ENCODE assay signal across 11 mouse cellular contexts in the genomic region with DNA sequence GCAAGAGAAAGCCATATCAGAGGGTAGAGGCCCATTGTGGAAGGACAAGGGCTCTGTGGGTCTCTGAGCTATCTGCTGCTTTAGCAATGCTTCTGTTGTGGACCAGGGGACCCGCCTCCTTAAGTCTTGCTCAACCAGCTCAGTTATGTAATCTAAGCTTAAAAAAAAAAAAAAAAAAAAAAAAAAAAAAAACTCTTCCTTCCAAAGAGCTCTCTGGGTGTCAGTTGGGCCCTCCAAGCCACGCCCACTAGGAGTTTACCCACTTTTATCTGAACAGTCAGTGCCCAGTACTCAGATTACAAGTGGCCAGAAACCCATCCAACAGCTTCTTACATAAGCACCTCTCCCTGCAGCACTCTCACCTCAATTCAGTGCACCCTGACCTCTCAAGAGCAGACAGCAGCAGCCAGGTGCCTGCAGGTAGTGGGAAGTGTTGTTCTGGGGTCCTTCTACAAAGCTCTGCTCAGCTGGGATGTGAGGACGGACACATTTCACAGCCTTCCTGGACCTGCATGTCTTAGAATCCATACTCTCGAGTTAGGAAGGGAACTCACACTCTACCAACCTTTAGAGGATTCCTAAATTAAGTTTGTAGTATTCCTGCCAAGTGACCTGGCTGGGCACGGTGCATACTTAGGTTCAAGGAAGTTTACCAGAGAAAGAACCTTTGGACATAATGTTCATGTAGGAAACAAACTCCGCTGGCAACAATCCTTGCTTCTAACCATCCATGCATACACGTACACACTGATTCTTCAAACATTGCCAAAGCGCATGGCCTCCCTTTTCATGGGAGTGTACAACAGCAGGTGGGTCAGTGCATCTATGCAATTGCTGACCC. TPM values are rescaled to one million over a fixed set of nuclear protein-coding genes. Genes with fewer than 3 reads are reported as not detected.
DNase-seq lines count a peak whose midpoint lies in the region; ATAC-seq and TF ChIP-seq lines count a peak whose summit lies in the region.
"Had no signal": no experiment of that assay in that cellular context is flagged by ENCODE, and none has a peak within 500 bp of the region (broad histone marks: within the 10 kb centered on the region; RNA-seq: fewer than 3 reads in every experiment).

A gene (minus strand): TSS at position 154 of the 841 bp plus-strand sequence.

- no peak within 1 kb of the TSS for H3K4me2 ChIP-seq in liver, embryonic 11.5 days
- no peak within 1 kb of the TSS for H3K4me2 ChIP-seq in embryonic facial prominence, embryonic 13.5 days
- H3K4me2 ChIP-seq in stomach, embryonic 15.5 days, result no peak within 1 kb of the TSS
- H3K4me2 ChIP-seq in midbrain, embryonic 15.5 days, result no peak within 1 kb of the TSS
- H3K4me2 ChIP-seq: heart, embryonic 15.5 days had no signal

- H3K9me3 ChIP-seq in liver, embryonic 11.5 days (ENCODE audit: control insufficient read depth, low read length), result no peaks in the 10 kb centered on the region
- no peaks in the 10 kb centered on the region for H3K9me3 ChIP-seq in embryonic facial prominence, embryonic 13.5 days
- H3K9me3 ChIP-seq in stomach, embryonic 15.5 days, result no peaks in the 10 kb centered on the region
- no peaks in the 10 kb centered on the region for H3K9me3 ChIP-seq in forebrain, embryonic 10.5 days
- H3K9me3 ChIP-seq in midbrain, embryonic 15.5 days, result no peaks in the 10 kb centered on the region
- H3K9me3 ChIP-seq: heart, embryonic 15.5 days had no signal

- H3K4me3 ChIP-seq in liver, adult 2 months (ENCODE audit: insufficient read depth, low read depth, low read length), result peak within 1 kb of the TSS; percentile 65
- no peak within 1 kb of the TSS for H3K4me3 ChIP-seq in liver, embryonic 11.5 days (ENCODE audit: low read depth, low read length)
- H3K4me3 ChIP-seq in embryonic facial prominence, embryonic 13.5 days, result no peak within 1 kb of the TSS
- H3K4me3 ChIP-seq in stomach, embryonic 15.5 days (replicated peaks), result no peak within 1 kb of the TSS
- no peak within 1 kb of the TSS for H3K4me3 ChIP-seq in forebrain, embryonic 10.5 days
- H3K4me3 ChIP-seq in midbrain, embryonic 15.5 days, result no peak within 1 kb of the TSS
- H3K4me3 ChIP-seq: heart, embryonic 15.5 days had no signal

- H3K9ac ChIP-seq in liver, adult 2 months (ENCODE audit: low read depth, low read length), result peak within 1 kb of the TSS; percentile 84
- H3K9ac ChIP-seq in liver, embryonic 11.5 days (ENCODE audit: low read depth, low read length), result no peak within 1 kb of the TSS
- no peak within 1 kb of the TSS for H3K9ac ChIP-seq in embryonic facial prominence, embryonic 13.5 days
- H3K9ac ChIP-seq in stomach, embryonic 15.5 days, result no peak within 1 kb of the TSS
- H3K9ac ChIP-seq in midbrain, embryonic 15.5 days, result no peak within 1 kb of the TSS
- H3K9ac ChIP-seq: heart, embryonic 15.5 days had no signal

- TF ChIP-seq POLR2A in liver, adult 2 months (IDR thresholded peaks at IDR 0.05; ENCODE audit: extremely low read depth, insufficient read depth, low read length), result peak; percentile 68; the same call in 1 of the 2 replicates

- H3K79me2 ChIP-seq in liver, adult 2 months (ENCODE audit: control insufficient read depth, insufficient read depth, low read length), result peaks cover 17% of the 10 kb centered on the region; the same call in 1 of the 2 replicates

- H3K27me3 ChIP-seq in liver, adult 2 months (ENCODE audit: control insufficient read depth, insufficient read depth, low read length), result no peaks in the 10 kb centered on the region
- no peaks in the 10 kb centered on the region for H3K27me3 ChIP-seq in liver, embryonic 11.5 days (replicated peaks; ENCODE audit: control insufficient read depth, insufficient read depth, low read length)
- H3K27me3 ChIP-seq in embryonic facial prominence, embryonic 13.5 days, result no peaks in the 10 kb centered on the region
- H3K27me3 ChIP-seq in stomach, embryonic 15.5 days (replicated peaks), result no peaks in the 10 kb centered on the region
- no peaks in the 10 kb centered on the region for H3K27me3 ChIP-seq in forebrain, embryonic 10.5 days (ENCODE audit: poor library complexity, severe bottlenecking)
- no peaks in the 10 kb centered on the region for H3K27me3 ChIP-seq in midbrain, embryonic 15.5 days (replicated peaks)
- H3K27me3 ChIP-seq: heart, embryonic 15.5 days had no signal

- peaks cover 30% of the 10 kb centered on the region for H3K36me3 ChIP-seq in liver, adult 2 months (ENCODE audit: control insufficient read depth, insufficient read depth, low read length)
- H3K36me3 ChIP-seq in liver, embryonic 11.5 days (ENCODE audit: control insufficient read depth, insufficient read depth, low read length), result no peaks in the 10 kb centered on the region
- H3K36me3 ChIP-seq in embryonic facial prominence, embryonic 13.5 days, result no peaks in the 10 kb centered on the region
- no peaks in the 10 kb centered on the region for H3K36me3 ChIP-seq in stomach, embryonic 15.5 days
- no peaks in the 10 kb centered on the region for H3K36me3 ChIP-seq in forebrain, embryonic 10.5 days (replicated peaks)
- no peaks in the 10 kb centered on the region for H3K36me3 ChIP-seq in midbrain, embryonic 15.5 days (replicated peaks)
- H3K36me3 ChIP-seq: heart, embryonic 15.5 days had no signal

- WGBS in liver, adult 2 months, result 15% methylated on average over 8 of the region's 8 CpGs
- 70% methylated on average over 8 of the region's 8 CpGs for WGBS in liver, embryonic 11.5 days
- 74% methylated on average over 8 of the region's 8 CpGs for WGBS in embryonic facial prominence, embryonic 13.5 days
- WGBS in large intestine, adult 2 months, result 31% methylated on average over 8 of the region's 8 CpGs
- 66% methylated on average over 8 of the region's 8 CpGs for WGBS in stomach, embryonic 15.5 days
- 81% methylated on average over 8 of the region's 8 CpGs for WGBS in forebrain, embryonic 10.5 days
- 87% methylated on average over 8 of the region's 8 CpGs for WGBS in midbrain, embryonic 15.5 days

- no peak for ATAC-seq in liver, embryonic 11.5 days (replicated peaks; ENCODE audit: low FRiP score)
- ATAC-seq in embryonic facial prominence, embryonic 13.5 days (ENCODE audit: insufficient number of reproducible peaks, insufficient read depth, low FRiP score, low TSS enrichment, low read depth), result 0 out of 2 replicates have a peak, but pooled peaks have one; percentile 32
- peak; percentile 82 for ATAC-seq in stomach, embryonic 15.5 days (ENCODE audit: insufficient read depth, low FRiP score, low read depth)
- ATAC-seq in midbrain, embryonic 15.5 days (replicated peaks), result no peak
- ATAC-seq in erythroid progenitor cell, adult 5-6 weeks (replicated peaks; ENCODE audit: low FRiP score, poor library complexity, severe bottlenecking), result no peak

- peak; percentile 100 for DNase-seq in liver, adult 2 months (ENCODE audit: extremely low read depth, low read depth, low spot score)
- no peak for DNase-seq in liver, embryonic 11.5 days (ENCODE audit: low spot score)
- DNase-seq in large intestine, adult 2 months (ENCODE audit: low read depth, low spot score), result no peak
- DNase-seq in forebrain, embryonic 10.5 days (ENCODE audit: extremely low spot score, low spot score), result no peak
- DNase-seq: cerebellum, adult 11 months; right cerebral cortex, postnatal 14 days had no signal

- peaks cover 26% of the 10 kb centered on the region for H3K4me1 ChIP-seq in liver, adult 2 months (ENCODE audit: control insufficient read depth, insufficient read depth, low read length)
- H3K4me1 ChIP-seq in liver, embryonic 11.5 days (replicated peaks; ENCODE audit: control insufficient read depth, insufficient read depth, low read length), result no peaks in the 10 kb centered on the region
- no peaks in the 10 kb centered on the region for H3K4me1 ChIP-seq in embryonic facial prominence, embryonic 13.5 days
- no peaks in the 10 kb centered on the region for H3K4me1 ChIP-seq in stomach, embryonic 15.5 days
- H3K4me1 ChIP-seq in forebrain, embryonic 10.5 days, result no peaks in the 10 kb centered on the region
- H3K4me1 ChIP-seq in midbrain, embryonic 15.5 days, result no peaks in the 10 kb centered on the region
- H3K4me1 ChIP-seq: heart, embryonic 15.5 days had no signal

- no peak for TF ChIP-seq CTCF in liver, adult 2 months (IDR thresholded peaks at IDR 0.05; ENCODE audit: low read depth, low read length)

- peak within 1 kb of the TSS; percentile 93 for H3K27ac ChIP-seq in liver, adult 2 months (replicated peaks; ENCODE audit: insufficient read depth, low read depth, low read length)
- H3K27ac ChIP-seq in liver, embryonic 11.5 days (ENCODE audit: low read depth, low read length), result no peak within 1 kb of the TSS
- H3K27ac ChIP-seq in embryonic facial prominence, embryonic 13.5 days, result no peak within 1 kb of the TSS
- no peak within 1 kb of the TSS for H3K27ac ChIP-seq in stomach, embryonic 15.5 days
- H3K27ac ChIP-seq in forebrain, embryonic 10.5 days, result no peak within 1 kb of the TSS
- H3K27ac ChIP-seq in midbrain, embryonic 15.5 days, result no peak within 1 kb of the TSS
- H3K27ac ChIP-seq: heart, embryonic 15.5 days had no signal

RNA-seq across cellular contexts. Expression of the gene that starts here (rescaled TPM):
- 1,635 and 2,448 TPM in 2 replicates for total RNA-seq in liver, adult 2 months (2014; rRNA removed)
- 539 and 606 TPM in 2 replicates for polyA plus RNA-seq in liver, adult 2 months (2012; rRNA removed)
- 0.16 and 1.1 TPM in 2 replicates for polyA plus RNA-seq in liver, embryonic 11.5 days (2014; fragmentation: Nextera tagmentation; extraction: Ambion mirVana)
- 2.4 and 3.2 TPM in 2 replicates for polyA plus RNA-seq in embryonic facial prominence, embryonic 13.5 days (2015; fragmentation: Nextera tagmentation; extraction: Ambion mirVana)
- 15.5 and 30.1 TPM in 2 replicates for polyA plus RNA-seq in large intestine, adult 2 months (2012; rRNA removed)
- polyA plus RNA-seq in stomach, embryonic 15.5 days (2015; fragmentation: Nextera tagmentation; extraction: Ambion mirVana), result 2.5 TPM in 2 replicates
- 0.62 and 1.0 TPM in 2 replicates for polyA plus RNA-seq in forebrain, embryonic 10.5 days (2016; fragmentation: Nextera tagmentation; extraction: Ambion mirVana)
- polyA plus RNA-seq in midbrain, embryonic 15.5 days (2015; fragmentation: Nextera tagmentation; extraction: Ambion mirVana), result 0.25 and 0.46 TPM in 2 replicates
- not detected in 2 replicates for total RNA-seq in erythroid progenitor cell, adult 5-6 weeks (2015; ENCODE audit: low replicate concordance)
- total RNA-seq in erythroid progenitor cell, adult 5-6 weeks (2017; ENCODE audit: low replicate concordance), result 2.1 TPM in 1 of 2 replicates, not detected in the other

Comparison
In these comparisons a context has a peak if more than half of its experiments do, and no peak if none do; other contexts are left out.
1. RNA of the gene that starts here (total RNA-seq): 1,635 to 2,448 TPM in liver, adult 2 months; 2.1 TPM in erythroid progenitor cell, adult 5-6 weeks; every median in the first group is over 100 times any median in the second.
2. RNA of the gene that starts here (polyA plus RNA-seq): 539 to 606 TPM in liver, adult 2 months; 15.5 to 30.1 TPM in large intestine, adult 2 months, 2.5 TPM in stomach, embryonic 15.5 days, 2.4 to 3.2 TPM in embryonic facial prominence, embryonic 13.5 days, 0.62 to 1.0 TPM in forebrain, embryonic 10.5 days, 0.25 to 0.46 TPM in midbrain, embryonic 15.5 days and 0.16 to 1.1 TPM in liver, embryonic 11.5 days; every median in the first group is over 10 times any median in the second.
3. ATAC-seq: peak in embryonic facial prominence, embryonic 13.5 days (single experiment) and stomach, embryonic 15.5 days (single experiment); none in liver, embryonic 11.5 days (single experiment), midbrain, embryonic 15.5 days (single experiment) and erythroid progenitor cell, adult 5-6 weeks (single experiment).